Mouse (Mus musculus) embryonic fibroblast, embryonic 13.5 days (primary cell): Measurements from ENCODE around the gene Tbc1d2.
A peak's percentile ranks its signal among the peaks of the same experiment; 100 is the strongest.

Source experiments
- CTCF ChIP-seq: IDR thresholded peaks from 2 replicates; pipeline ENCODE4 v1.5.1; 2011; ENCODE audit warnings: mild to moderate bottlenecking, control low read depth, low read length, moderate library complexity, borderline replicate concordance; ENCODE audit not compliant: insufficient read depth
- POLR2A ChIP-seq: IDR thresholded peaks from 2 replicates; pipeline ENCODE4 v1.6.1; 2011; ENCODE audit warnings: low read depth, mild to moderate bottlenecking, control low read depth, low read length, moderate library complexity

DNA sequence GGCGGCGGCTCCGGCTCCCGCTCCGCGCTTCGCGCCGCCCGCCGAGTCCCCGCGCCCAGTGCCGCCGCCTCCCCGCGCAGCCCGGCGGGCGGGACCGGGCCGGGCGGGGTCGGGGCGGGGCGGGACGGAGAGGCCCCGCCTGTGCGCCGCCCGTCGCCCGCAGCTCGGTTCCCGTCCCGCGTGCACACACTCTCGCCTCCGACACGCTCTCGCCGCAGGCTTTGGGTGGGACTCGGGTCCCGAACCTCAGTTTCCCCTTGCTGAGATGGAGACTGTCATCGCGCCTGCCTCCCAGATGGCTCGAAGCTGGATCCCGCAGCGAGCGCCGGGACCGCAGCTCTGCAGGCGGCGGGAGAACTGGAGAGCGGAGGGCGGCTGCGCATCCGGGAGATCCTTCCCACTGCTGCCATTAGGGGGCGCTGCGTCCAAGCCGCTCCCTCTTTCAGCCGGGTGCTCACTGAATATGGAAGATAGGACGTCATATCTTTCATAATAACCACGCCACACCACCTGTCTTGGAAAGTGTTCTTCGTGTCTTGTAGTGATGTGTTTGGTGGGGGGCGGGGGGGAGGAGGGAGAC, 48.1 kb downstream of the Tbc1d2 start, which contains the start of gene Coro2a:
- TF ChIP-seq CTCF: peak; percentile 83
- TF ChIP-seq POLR2A: no peak
